Mouse (Mus musculus) embryonic fibroblast, embryonic 13.5 days (primary cell): ENCODE results near the gene Gdap1l1.

ENCODE experiments used
- CTCF ChIP-seq: IDR thresholded peaks from 2 replicates; pipeline ENCODE4 v1.5.1; 2011; ENCODE audit warnings: mild to moderate bottlenecking, control low read depth, low read length, moderate library complexity, borderline replicate concordance; ENCODE audit not compliant: insufficient read depth
- POLR2A ChIP-seq: IDR thresholded peaks from 2 replicates; pipeline ENCODE4 v1.6.1; 2011; ENCODE audit warnings: low read depth, mild to moderate bottlenecking, control low read depth, low read length, moderate library complexity

DNA sequence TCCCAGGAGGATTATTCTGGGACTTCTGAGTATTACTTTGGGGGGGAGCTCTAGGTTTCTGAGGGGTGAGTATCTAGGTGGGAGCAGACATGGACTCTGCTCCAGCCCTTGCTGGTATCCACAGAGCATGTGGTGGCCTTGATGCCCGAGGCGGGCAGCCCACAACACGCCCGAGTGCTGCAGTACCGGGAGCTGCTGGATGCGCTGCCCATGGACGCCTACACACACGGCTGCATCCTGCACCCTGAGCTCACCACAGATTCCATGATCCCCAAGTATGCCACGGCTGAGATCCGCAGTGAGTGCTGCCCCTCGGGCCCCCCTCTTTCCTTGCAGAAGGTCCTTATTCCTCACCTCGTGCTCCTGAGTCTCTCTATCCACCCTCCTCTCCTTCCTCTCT is 9.1 kb downstream of the Gdap1l1 start:
- TF ChIP-seq CTCF (no peak), POLR2A (no peak)
